In the genomic region with DNA sequence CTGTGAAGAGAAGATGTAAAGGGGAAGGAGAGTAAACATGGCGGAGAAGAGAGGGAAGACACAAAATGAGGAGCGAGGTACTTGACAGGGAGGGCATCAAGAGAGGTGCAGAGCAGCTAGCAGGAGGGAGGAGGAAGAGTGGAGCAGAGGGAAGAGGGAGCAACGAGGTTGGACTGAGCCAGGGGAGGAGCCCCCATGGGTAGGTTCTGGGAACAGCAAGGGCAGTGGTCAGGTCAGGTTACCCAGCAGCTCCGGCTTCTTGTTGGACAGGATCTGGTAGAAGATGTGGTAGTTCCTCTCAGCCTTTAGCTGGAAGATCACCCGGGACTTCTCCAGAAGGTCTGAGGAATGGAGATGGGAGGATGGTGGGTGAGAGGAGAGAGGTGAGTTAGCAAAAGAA, we compare ENCODE assay signal across 30 mouse cellular contexts. TPM values are rescaled to one million over a fixed set of nuclear protein-coding genes. Genes with fewer than 3 reads are reported as not detected.
"Had no signal": no experiment of that assay in that cellular context is flagged by ENCODE, and none has a peak within 500 bp of the region (broad histone marks: within the 10 kb centered on the region; RNA-seq: fewer than 3 reads in every experiment).

No protein-coding gene starts in this region.

- H3K4me3 ChIP-seq: layer of hippocampus, adult 2 months; limb, embryonic 10.5 days; limb, embryonic 13.5 days; liver, embryonic 12.5 days; liver, embryonic 15.5 days; lung, embryonic 15.5 days; megakaryocyte, embryonic 14.5 days; midbrain, embryonic 10.5 days; midbrain, embryonic 13.5 days; myocyte; neural tube, embryonic 13.5 days; stomach, embryonic 15.5 days had no signal

- DNase-seq: kidney, postnatal 25 days; liver; lung, adult 18-20 months; lung, postnatal 10 days; lung, postnatal 36 days; right cerebral cortex, postnatal 25 days; spleen, adult 18-20 months; thymus, adult 18-20 months had no signal

- H3K9me3 ChIP-seq: limb, embryonic 10.5 days; limb, embryonic 13.5 days; liver, embryonic 12.5 days; liver, embryonic 15.5 days; lung, embryonic 15.5 days; midbrain, embryonic 10.5 days; midbrain, embryonic 13.5 days; neural tube, embryonic 13.5 days; stomach, embryonic 15.5 days had no signal

- H3K4me2 ChIP-seq: limb, embryonic 13.5 days; liver, embryonic 12.5 days; liver, embryonic 15.5 days; lung, embryonic 15.5 days; midbrain, embryonic 13.5 days; neural tube, embryonic 13.5 days; stomach, embryonic 15.5 days had no signal

- H3K4me1 ChIP-seq: limb, embryonic 13.5 days; liver, embryonic 12.5 days; liver, embryonic 15.5 days; lung, embryonic 15.5 days; midbrain, embryonic 13.5 days; neural tube, embryonic 13.5 days; stomach, embryonic 15.5 days had no signal

- H3K27ac ChIP-seq: kidney, postnatal 0 days; layer of hippocampus, adult 2 months; limb, embryonic 10.5 days; limb, embryonic 13.5 days; liver, embryonic 12.5 days; liver, embryonic 15.5 days; lung, embryonic 15.5 days; midbrain, embryonic 13.5 days; neural tube, embryonic 13.5 days; stomach, embryonic 15.5 days had no signal

- ATAC-seq: liver, embryonic 12.5 days; midbrain, embryonic 13.5 days; midbrain, embryonic 16.5 days had no signal

- H3K36me3 ChIP-seq: limb, embryonic 10.5 days; limb, embryonic 13.5 days; liver, embryonic 12.5 days; liver, embryonic 15.5 days; lung, embryonic 15.5 days; midbrain, embryonic 10.5 days; midbrain, embryonic 13.5 days; neural tube, embryonic 13.5 days; stomach, embryonic 15.5 days had no signal

- H3K9ac ChIP-seq: limb, embryonic 13.5 days; liver, embryonic 12.5 days; liver, embryonic 15.5 days; lung, embryonic 15.5 days; midbrain, embryonic 13.5 days; neural tube, embryonic 13.5 days; stomach, embryonic 15.5 days had no signal

- H3K27me3 ChIP-seq: liver, embryonic 12.5 days; liver, embryonic 15.5 days; lung, embryonic 15.5 days; midbrain, embryonic 13.5 days; neural tube, embryonic 13.5 days; stomach, embryonic 15.5 days had no signal

RNA-seq across cellular contexts. Expression of a gene that starts 5.2 kb away (rescaled TPM):
- total RNA-seq: monocyte, adult 5-6 weeks; neutrophil, adult 5-6 weeks had no signal

RNA-seq across cellular contexts. Expression of a gene that starts 15.2 kb away (rescaled TPM):
- total RNA-seq: layer of hippocampus, adult 2 months; layer of hippocampus, postnatal 25 days; left cerebral cortex, adult 18-20 months; left cerebral cortex, postnatal 25 days; monocyte, adult 5-6 weeks; neutrophil, adult 5-6 weeks had no signal
- polyA plus RNA-seq: kidney, postnatal 0 days; large intestine, adult 2 months; limb, embryonic 10.5 days; limb, embryonic 13.5 days; liver, embryonic 12.5 days; liver, embryonic 15.5 days; lung, embryonic 15.5 days; midbrain, embryonic 10.5 days; midbrain, embryonic 13.5 days; midbrain, embryonic 16.5 days; myocyte; neural tube, embryonic 13.5 days; stomach, embryonic 15.5 days; testis, adult 2 months; urinary bladder, adult 2 months had no signal

RNA-seq across cellular contexts. Expression of a gene that starts 25.4 kb away (rescaled TPM):
- total RNA-seq: monocyte, adult 5-6 weeks; neutrophil, adult 5-6 weeks had no signal
- polyA plus RNA-seq: liver, embryonic 12.5 days; myocyte; testis, adult 2 months had no signal

RNA-seq across cellular contexts. Expression of a gene that starts 29.0 kb away (rescaled TPM):
- total RNA-seq: layer of hippocampus, adult 2 months; left cerebral cortex, postnatal 25 days; monocyte, adult 5-6 weeks; neutrophil, adult 5-6 weeks had no signal
- polyA plus RNA-seq: liver, embryonic 12.5 days; liver, embryonic 15.5 days; midbrain, embryonic 10.5 days; testis, adult 2 months had no signal

RNA-seq across cellular contexts. Expression of a gene that starts 32.9 kb away (rescaled TPM):
- total RNA-seq: monocyte, adult 5-6 weeks; neutrophil, adult 5-6 weeks had no signal
